Mouse (Mus musculus) testis, adult 2 months (tissue): ENCODE results near the gene Gm47791. TPM values are rescaled to one million over a fixed set of nuclear protein-coding genes. Genes with fewer than 3 reads are reported as not detected.

Experiments
- H3K27ac ChIP-seq: fragments of 200-500 bp; 2 replicates; pipeline ENCODE4 v1.5.1; 2012; ENCODE audit warnings: low read depth, low read length; ENCODE audit not compliant: control insufficient read depth, insufficient read depth
- H3K27me3 ChIP-seq: fragments of 200-500 bp; 2 replicates; pipeline ENCODE4 v1.6.1; 2012; ENCODE audit warnings: mild to moderate bottlenecking, low read length, moderate library complexity; ENCODE audit not compliant: control insufficient read depth, insufficient read depth
- H3K36me3 ChIP-seq: fragments of 200-500 bp; 2 replicates; pipeline ENCODE4 v1.6.1; 2012; ENCODE audit warnings: mild to moderate bottlenecking, low read length; ENCODE audit not compliant: control insufficient read depth, insufficient read depth
- H3K4me1 ChIP-seq: fragments of 200-500 bp; 2 replicates; pipeline ENCODE4 v1.6.1; 2012; ENCODE audit warnings: low read length; ENCODE audit not compliant: control insufficient read depth, insufficient read depth
- H3K4me3 ChIP-seq: fragments of 200-500 bp; 2 replicates; pipeline ENCODE4 v1.5.1; 2012; ENCODE audit warnings: low read depth, mild to moderate bottlenecking, low read length, moderate library complexity, mixed read lengths; ENCODE audit not compliant: control insufficient read depth
- CTCF ChIP-seq: fragments of 200-500 bp; IDR thresholded peaks from 2 replicates; pipeline ENCODE4 v1.5.1; 2012; ENCODE audit warnings: low read depth, mild to moderate bottlenecking, inconsistent platforms, low read length, moderate library complexity; ENCODE audit not compliant: control insufficient read depth, insufficient read depth, insufficient replicate concordance
- POLR2A ChIP-seq: fragments of 200-500 bp; IDR thresholded peaks from 2 replicates; pipeline ENCODE4 v1.6.1; 2012; ENCODE audit warnings: low read depth, mild to moderate bottlenecking, inconsistent platforms, low read length, moderate library complexity; ENCODE audit not compliant: control insufficient read depth
- polyA plus RNA-seq: library from polyadenylated mRNA; depleted of rRNA; stranded (reverse); fragments of >200 nt; gene quantifications from 2 replicates; pipeline ENCODE4 v1.2.3, GENCODE M21; 2012

Gm47791 gene
- polyA plus RNA-seq, 1 experiment: not detected

- no peak overlapping the region for H3K27ac ChIP-seq
- H3K4me3 ChIP-seq: no peak overlapping the region
- no peaks in the 10 kb centered on the region for H3K4me1 ChIP-seq
- H3K36me3 ChIP-seq: no peaks in the 10 kb centered on the region
- no peaks in the 10 kb centered on the region for H3K27me3 ChIP-seq
- TF ChIP-seq CTCF: no peak
- no peak for TF ChIP-seq POLR2A
These were observed 36.2 kb upstream of the Gm47791 start for GRCm38 (mm10) chr1:82807206-82807605.

- Histone ChIP-seq H3K4me1 (no peaks in the 10 kb centered on the region), H3K36me3 (no peaks in the 10 kb centered on the region), H3K4me3 (no peak overlapping the region), H3K27ac (no peak overlapping the region), H3K27me3 (no peaks in the 10 kb centered on the region)
- no peak for TF ChIP-seq CTCF
- TF ChIP-seq POLR2A: no peak
These were observed 35.3 kb upstream of the Gm47791 start for GRCm38 (mm10) chr1:82806391-82806790.

GRCm38 (mm10) chr1:82804059-82804458, 33.0 kb upstream of the Gm47791 start:
- Histone ChIP-seq H3K27me3 (no peaks in the 10 kb centered on the region), H3K4me1 (no peaks in the 10 kb centered on the region), H3K4me3 (no peak overlapping the region), H3K36me3 (no peaks in the 10 kb centered on the region), H3K27ac (no peak overlapping the region)
- TF ChIP-seq POLR2A (no peak), CTCF (no peak)

DNA sequence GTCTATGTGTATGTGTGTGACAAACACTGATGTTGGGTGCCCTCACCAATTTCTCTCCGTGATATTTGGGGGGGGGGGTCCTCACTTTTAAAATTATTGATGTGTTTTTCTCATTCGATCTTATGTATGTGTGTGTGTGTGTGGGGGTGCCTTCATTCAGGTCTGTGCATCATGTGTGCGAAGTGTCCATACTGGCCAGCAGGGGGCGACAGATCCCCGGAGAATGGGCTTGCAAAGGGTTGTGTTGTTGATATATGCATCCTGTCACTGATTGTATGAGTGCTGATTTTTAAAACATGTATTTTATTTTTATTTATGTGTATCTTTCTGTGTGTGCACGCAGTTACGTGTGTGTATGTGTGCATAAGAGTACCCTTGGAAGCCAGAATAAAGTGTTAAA, 32.6 kb upstream of the Gm47791 start:
- Histone ChIP-seq H3K4me1 (no peaks in the 10 kb centered on the region), H3K27me3 (no peaks in the 10 kb centered on the region), H3K36me3 (no peaks in the 10 kb centered on the region), H3K4me3 (no peak overlapping the region), H3K27ac (no peak overlapping the region)
- TF ChIP-seq CTCF (peak; percentile 83; the same call in 1 of the 2 replicates), POLR2A (no peak)

GRCm38 (mm10) chr1:82801105-82801783, 30.2 kb upstream of the Gm47791 start:
- Histone ChIP-seq H3K27ac (no peak overlapping the region), H3K27me3 (no peaks in the 10 kb centered on the region), H3K4me1 (peaks cover under 1% of the 10 kb centered on the region; the same call in 1 of the 2 replicates), H3K4me3 (no peak overlapping the region), H3K36me3 (no peaks in the 10 kb centered on the region)
- TF ChIP-seq CTCF (no peak), POLR2A (no peak)

DNA sequence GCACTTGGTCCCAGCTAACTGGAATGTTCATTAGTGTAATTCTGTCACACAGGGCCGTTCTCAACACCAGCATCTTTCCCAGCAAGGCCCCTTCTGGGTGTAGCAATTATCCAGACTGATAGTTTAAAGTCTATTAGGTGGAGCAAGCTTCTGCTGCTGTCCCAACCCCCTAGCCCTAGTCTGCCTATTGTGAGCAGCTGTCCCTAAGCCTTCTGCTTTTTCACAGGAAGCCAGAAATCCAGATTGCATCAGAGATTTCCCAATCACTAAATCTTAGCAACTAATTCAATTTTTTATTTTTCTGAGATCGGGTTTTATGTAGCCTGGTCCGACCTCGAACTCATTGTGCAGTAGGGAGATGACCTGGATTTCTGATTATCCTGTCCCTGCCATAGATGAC, 27.9 kb upstream of the Gm47791 start:
- Histone ChIP-seq H3K27me3 (no peaks in the 10 kb centered on the region), H3K4me1 (peaks cover 2% of the 10 kb centered on the region; the same call in 1 of the 2 replicates), H3K4me3 (no peak overlapping the region), H3K36me3 (no peaks in the 10 kb centered on the region), H3K27ac (no peak overlapping the region)
- TF ChIP-seq POLR2A: no peak
- TF ChIP-seq CTCF: no peak

GRCm38 (mm10) chr1:82798304-82798703, 27.3 kb upstream of the Gm47791 start:
- H3K27me3 ChIP-seq: no peaks in the 10 kb centered on the region
- no peak overlapping the region for H3K27ac ChIP-seq
- H3K4me3 ChIP-seq: no peak overlapping the region
- H3K4me1 ChIP-seq: peaks cover 2% of the 10 kb centered on the region; the same call in 1 of the 2 replicates
- H3K36me3 ChIP-seq: no peaks in the 10 kb centered on the region
- TF ChIP-seq CTCF (no peak), POLR2A (no peak)
